Mouse (Mus musculus) liver, postnatal 0 days (tissue): Measurements from ENCODE around the gene Sacs. TPM values are rescaled to one million over a fixed set of nuclear protein-coding genes. Genes with fewer than 3 reads are reported as not detected.
A peak's percentile ranks its signal among the peaks of the same experiment; 100 is the strongest.
"Not testable (repeated sequence)": the region's sequence is repeated elsewhere in the genome, so short reads cannot be mapped to it uniquely, and the experiment has no call there.

Source experiments
- ATAC-seq: fragments of 200-750 bp; cut with Nextera tagmentation; 2 replicates; pipeline ENCODE4 v1.8.0; 2017; ENCODE audit warnings: mild to moderate bottlenecking, moderate library complexity
- DNase-seq: peaks from one replicate; pipeline ENCODE4 v3.0.0-alpha.2; 2016
- H3K27ac ChIP-seq: fragments of 300-500 bp; sonication (generic); 2 replicates; pipeline ENCODE4 v1.5.1; 2014; ENCODE audit warnings: antibody characterized with exemption, moderate library complexity, mild to moderate bottlenecking, low read depth
- H3K27me3 ChIP-seq: fragments of 300-500 bp; sonication (generic); 2 replicates; pipeline ENCODE4 v1.6.1; 2014; ENCODE audit warnings: low read length, control low read depth, mixed read lengths; ENCODE audit not compliant: insufficient read depth
- H3K36me3 ChIP-seq: fragments of 300-500 bp; sonication (generic); replicated peaks from 2 replicates; pipeline ENCODE4 v1.6.1; 2014; ENCODE audit warnings: mild to moderate bottlenecking, control low read depth, low read length, moderate library complexity, mixed read lengths; ENCODE audit not compliant: insufficient read depth
- H3K4me1 ChIP-seq: fragments of 300-500 bp; sonication (generic); 2 replicates; pipeline ENCODE4 v1.6.1; 2014; ENCODE audit warnings: antibody characterized with exemption, mild to moderate bottlenecking, control low read depth; ENCODE audit not compliant: insufficient read depth
- H3K4me2 ChIP-seq: fragments of 300-500 bp; sonication (generic); 2 replicates; pipeline ENCODE4 v1.6.1; 2014; ENCODE audit warnings: low read depth, mild to moderate bottlenecking, low read length, moderate library complexity, mixed read lengths
- H3K4me3 ChIP-seq: fragments of 300-500 bp; sonication (generic); 2 replicates; pipeline ENCODE4 v1.5.1; 2014; ENCODE audit warnings: low read depth, low read length
- H3K9ac ChIP-seq: fragments of 300-500 bp; sonication (generic); replicated peaks from 2 replicates; pipeline ENCODE4 v1.6.1; 2014; ENCODE audit warnings: mild to moderate bottlenecking, moderate library complexity
- H3K9me3 ChIP-seq: fragments of 300-500 bp; sonication (generic); 2 replicates; pipeline ENCODE4 v1.6.1; 2016; ENCODE audit warnings: mild to moderate bottlenecking, control low read depth, low read length, mixed read lengths
- CTCF ChIP-seq: sonication (generic); IDR thresholded peaks from 2 replicates; pipeline ENCODE4 v1.5.1; 2016; ENCODE audit warnings: antibody characterized with exemption, low read depth
- EP300 ChIP-seq: IDR thresholded peaks from 2 replicates; pipeline ENCODE4 v1.6.1; 2016; ENCODE audit warnings: antibody characterized with exemption, low read depth, mild to moderate bottlenecking
- WGBS: fragments of 180-500 bp; shearing (Covaris S2); extraction: QIAGEN DNeasy Blood & Tissue Kit; methylation state at CpG from one replicate; pipeline ENCODE4 v1.1.7; 2014; ENCODE audit not compliant: insufficient replicate concordance; 5-methylcytosine and 5-hydroxymethylcytosine counted together
- polyA plus RNA-seq: library from polyadenylated mRNA; unstranded; fragments of >200 nt; fragmentation: Nextera tagmentation; extraction: Ambion mirVana; gene quantifications from 2 replicates; pipeline ENCODE4 v1.2.1, GENCODE M21; 2015

The Sacs gene
- polyA plus RNA-seq, 1 experiment from 2014 or later = 0.43 TPM

- H3K4me1 ChIP-seq = no peaks in the 10 kb centered on the region
- H3K4me3 ChIP-seq = no peak overlapping the region
- DNase-seq = peak; percentile 5
- H3K9me3 ChIP-seq = no peaks in the 10 kb centered on the region
- no peak for TF ChIP-seq EP300
- no peak for TF ChIP-seq CTCF
- H3K27me3 ChIP-seq = 0 out of 2 replicates have a peak, but pooled peaks cover 5% of the 10 kb centered on the region
- ATAC-seq = no peak
- no peak overlapping the region for H3K4me2 ChIP-seq
- no peak overlapping the region for H3K27ac ChIP-seq
- 66% methylated on average over 5 of the region's 5 CpGs for WGBS
- H3K36me3 ChIP-seq = no peaks in the 10 kb centered on the region
- no peak overlapping the region for H3K9ac ChIP-seq
These were observed 3.8 kb upstream of the Sacs start for GRCm38 (mm10) chr14:61134381-61135030.

GRCm38 (mm10) chr14:61137410-61137809 is 847 bp upstream of the Sacs start:
- DNase-seq (peak; percentile 8), ATAC-seq (no peak)
- Histone ChIP-seq H3K27ac (no peak overlapping the region), H3K4me1 (no peaks in the 10 kb centered on the region), H3K27me3 (0 out of 2 replicates have a peak, but pooled peaks cover 7% of the 10 kb centered on the region), H3K4me3 (no peak overlapping the region), H3K4me2 (no peak overlapping the region), H3K9me3 (no peaks in the 10 kb centered on the region), H3K9ac (no peak overlapping the region), H3K36me3 (no peaks in the 10 kb centered on the region)
- TF ChIP-seq CTCF (no peak), EP300 (no peak)
- WGBS = 65% methylated on average over 5 of the region's 5 CpGs

GRCm38 (mm10) chr14:61138727-61139067 is 440 bp downstream of the Sacs start:
- 30% methylated on average over 8 of the region's 8 CpGs for WGBS
- H3K4me2 ChIP-seq = peak overlapping the region; percentile 59
- H3K4me3 ChIP-seq = peak overlapping the region; percentile 24; the same call in 1 of the 2 replicates
- no peak overlapping the region for H3K27ac ChIP-seq
- H3K9me3 ChIP-seq = no peaks in the 10 kb centered on the region
- H3K4me1 ChIP-seq = no peaks in the 10 kb centered on the region
- no peak for ATAC-seq
- 0 out of 2 replicates have a peak, but pooled peaks cover 7% of the 10 kb centered on the region for H3K27me3 ChIP-seq
- no peak overlapping the region for H3K9ac ChIP-seq
- DNase-seq = no peak
- H3K36me3 ChIP-seq = no peaks in the 10 kb centered on the region
- no peak for TF ChIP-seq EP300
- TF ChIP-seq CTCF = no peak

GRCm38 (mm10) chr14:61143358-61143757 is 5.1 kb downstream of the Sacs start:
- TF ChIP-seq EP300 (no peak), CTCF (no peak)
- WGBS = 60% methylated on average over 8 of the region's 8 CpGs
- 0 out of 2 replicates have a peak, but pooled peaks cover 6% of the 10 kb centered on the region for H3K27me3 ChIP-seq
- no peak for DNase-seq
- no peaks in the 10 kb centered on the region for H3K36me3 ChIP-seq
- H3K9me3 ChIP-seq = no peaks in the 10 kb centered on the region
- no peak overlapping the region for H3K4me3 ChIP-seq
- H3K4me1 ChIP-seq = no peaks in the 10 kb centered on the region
- no peak overlapping the region for H3K27ac ChIP-seq
- no peak for ATAC-seq
- no peak overlapping the region for H3K4me2 ChIP-seq
- H3K9ac ChIP-seq = no peak overlapping the region

GRCm38 (mm10) chr14:61143869-61144268 is 5.6 kb downstream of the Sacs start:
- Histone ChIP-seq H3K27ac (no peak overlapping the region), H3K4me2 (no peak overlapping the region), H3K4me3 (no peak overlapping the region), H3K9me3 (no peaks in the 10 kb centered on the region), H3K4me1 (no peaks in the 10 kb centered on the region), H3K27me3 (0 out of 2 replicates have a peak, but pooled peaks cover 2% of the 10 kb centered on the region), H3K9ac (no peak overlapping the region), H3K36me3 (no peaks in the 10 kb centered on the region)
- WGBS = 40% methylated on average over 11 of the region's 11 CpGs
- TF ChIP-seq EP300 (no peak), CTCF (peak; percentile 77)
- DNase-seq (peak; percentile 67), ATAC-seq (peak; percentile 81)

GRCm38 (mm10) chr14:61150416-61150815 is 12.2 kb downstream of the Sacs start:
- H3K27ac ChIP-seq = not testable (repeated sequence)
- 90% methylated on average over 12 of the region's 13 CpGs for WGBS

More at GRCm38 (mm10) chr14:61150416-61150815, 12.2 kb downstream of the Sacs start:
- H3K9ac ChIP-seq, ATAC-seq, H3K9me3 ChIP-seq, H3K27me3 ChIP-seq, H3K4me2 ChIP-seq, DNase-seq, H3K4me3 ChIP-seq, H3K36me3 ChIP-seq, H3K4me1 ChIP-seq: not testable (repeated sequence)
